Mouse (Mus musculus): Measurements from ENCODE around the gene Atp5c1.
A peak's percentile ranks its signal among the peaks of the same experiment; 100 is the strongest.

Gene Atp5c1

DNA sequence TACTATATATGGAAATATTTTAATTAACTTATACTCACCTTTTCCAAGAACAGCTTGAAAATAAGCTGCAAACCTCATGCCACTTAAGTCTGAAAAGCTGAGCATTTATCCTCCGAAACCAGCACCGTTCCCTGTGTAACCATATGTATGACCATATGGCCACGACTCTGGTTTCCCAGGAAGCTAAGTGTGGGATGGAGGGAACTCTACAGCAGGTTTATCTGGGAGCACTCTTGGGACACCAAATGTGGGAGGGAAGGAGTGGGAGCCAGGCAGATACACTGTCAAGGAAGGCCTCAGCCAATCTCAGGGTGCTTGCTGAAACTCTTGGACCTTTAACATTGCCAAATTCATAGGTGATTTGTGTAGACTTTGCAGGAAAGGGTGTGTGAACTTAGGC is 29.4 kb downstream of the Atp5c1 start:
- DNase-seq (ENCODE audit: low spot score): no peak

DNA sequence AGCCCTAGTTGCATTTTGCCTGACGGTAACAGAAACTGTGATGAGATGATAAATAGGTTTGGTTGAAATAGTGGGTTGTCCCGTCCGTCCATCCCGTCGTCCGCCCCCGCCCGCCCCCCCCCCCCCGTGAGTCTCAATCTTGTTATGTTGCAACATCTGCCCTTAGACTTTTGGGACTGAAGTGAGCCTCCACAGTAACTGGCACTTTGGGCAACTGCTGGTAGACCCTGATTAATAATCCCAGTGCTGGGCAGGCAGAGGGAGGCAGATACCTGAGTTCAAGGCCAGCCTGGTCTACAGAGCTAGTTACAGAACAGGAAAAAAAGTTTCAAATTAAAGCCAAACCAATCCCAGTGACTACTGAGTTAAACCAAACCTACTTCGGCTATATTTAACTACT is 30.9 kb downstream of the Atp5c1 start:
- DNase-seq (ENCODE audit: low spot score): no peak

DNA sequence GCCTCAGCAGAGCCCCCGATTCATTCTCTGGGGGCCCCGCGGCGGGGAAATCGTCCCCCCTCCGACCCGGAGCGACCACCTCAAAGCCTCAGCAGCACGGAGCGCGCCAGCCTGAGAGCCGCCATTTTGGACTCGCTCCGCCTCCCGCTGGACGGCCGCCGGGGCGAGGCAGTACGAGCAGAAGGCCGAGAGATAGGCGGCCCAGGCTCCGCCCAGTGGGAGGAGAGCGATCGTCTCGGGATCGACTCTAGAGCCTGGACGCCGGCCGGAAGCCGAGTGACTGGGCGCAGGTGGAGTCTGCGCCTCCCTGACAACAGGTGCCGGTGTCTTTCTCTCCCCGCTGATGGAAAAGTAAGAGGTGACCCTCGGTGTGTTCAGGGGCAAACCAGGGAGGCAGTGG is 31.8 kb downstream of the Atp5c1 start, which contains the start of gene Taf3:
Gene Taf3, minus strand, starts transcription at position 136 of the 400 bp plus-strand sequence.
- peak; percentile 95 for DNase-seq (ENCODE audit: low spot score)

DNA sequence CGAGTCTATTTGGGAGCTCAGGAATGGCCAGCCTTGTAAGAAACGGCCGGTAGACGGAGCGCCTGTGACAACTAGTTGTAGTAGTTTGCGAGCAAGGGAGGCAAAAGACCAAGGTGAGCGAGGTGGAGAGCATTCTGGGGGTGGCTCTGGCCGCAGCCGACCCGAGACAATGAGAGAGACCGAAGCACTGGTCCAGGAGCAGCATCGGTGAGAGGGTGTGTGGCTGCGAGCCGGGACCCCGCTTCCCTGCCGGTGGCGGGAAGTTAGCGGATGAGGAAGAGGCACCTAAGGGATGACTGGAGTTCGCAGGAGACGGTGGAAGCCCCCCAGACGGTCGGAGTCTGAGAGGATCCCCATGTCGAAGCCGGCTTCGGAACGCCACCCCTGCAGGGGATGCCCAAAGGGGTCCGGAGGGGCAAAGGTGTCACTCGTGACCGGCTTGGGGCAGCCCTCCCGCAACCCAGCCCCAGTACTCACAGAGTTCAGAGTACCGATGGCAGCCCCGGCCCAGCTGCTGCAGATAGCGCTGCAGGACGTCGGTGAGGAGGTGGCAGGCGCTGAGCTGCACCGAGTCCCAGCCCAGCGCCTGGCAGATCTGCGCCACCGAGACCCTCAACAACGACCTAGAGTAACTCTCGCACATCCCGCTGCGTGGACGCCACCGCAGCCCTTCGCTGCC is 32.4 kb downstream of the Atp5c1 start:
- DNase-seq (ENCODE audit: low spot score): no peak

DNA sequence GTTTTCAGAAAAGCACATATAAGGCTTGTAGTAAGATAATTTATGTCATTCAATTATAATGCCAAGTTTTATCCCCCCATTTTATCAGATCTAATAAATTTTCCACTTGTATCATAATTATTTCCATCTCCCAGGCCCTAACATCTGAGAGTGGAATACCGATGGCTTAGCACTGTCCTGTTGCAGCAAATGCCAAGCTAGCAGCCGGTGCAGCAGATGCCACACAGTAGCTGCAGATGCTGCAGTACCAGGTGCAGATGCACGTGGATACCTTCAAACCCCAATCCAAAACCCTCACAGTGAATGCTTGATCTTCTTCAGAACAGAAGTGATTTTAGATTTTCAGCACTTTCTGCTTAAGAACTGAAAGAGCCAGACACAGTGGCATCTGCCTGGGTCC is 45.3 kb downstream of the Atp5c1 start:
- no peak for DNase-seq (ENCODE audit: low spot score)

DNA sequence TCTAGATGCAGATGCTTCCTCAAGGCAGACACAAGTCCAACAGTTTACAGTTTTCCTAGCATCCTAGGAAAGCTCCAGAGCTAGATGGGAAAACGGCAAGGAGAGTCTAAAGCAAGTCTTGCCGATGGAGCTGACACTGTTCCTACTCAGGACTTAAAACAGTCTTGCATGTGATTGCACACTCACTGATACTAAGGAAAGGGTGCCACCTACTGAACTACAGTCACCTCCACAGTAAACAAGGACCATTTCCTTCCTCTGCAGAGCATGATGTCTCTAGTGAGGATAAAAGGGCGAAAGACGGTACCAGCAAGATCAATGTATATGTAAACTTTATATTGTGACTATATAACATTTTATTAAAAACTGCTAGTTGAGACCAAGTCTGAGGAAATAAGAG is 46.6 kb downstream of the Atp5c1 start:
- no peak for DNase-seq (ENCODE audit: low spot score)

DNA sequence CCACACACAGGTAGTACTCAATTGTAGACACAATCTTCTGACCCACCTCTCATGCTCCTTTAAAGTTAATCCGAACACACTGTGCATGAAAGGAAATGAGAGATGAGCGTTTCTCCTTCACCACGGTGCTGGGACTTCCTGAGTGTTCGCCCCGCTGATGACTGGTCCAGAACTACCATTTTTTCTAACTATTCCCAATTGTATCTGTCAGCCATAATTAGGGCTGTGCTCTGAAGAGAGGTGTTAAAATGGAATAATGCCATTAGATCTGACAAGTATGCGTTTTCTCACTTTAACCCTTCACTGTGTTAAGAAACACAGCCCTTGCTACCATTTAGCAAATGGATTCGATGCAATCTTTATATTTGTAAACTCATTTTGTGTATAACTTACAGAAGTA is 50.6 kb downstream of the Atp5c1 start:
- DNase-seq (ENCODE audit: low spot score): no peak

DNA sequence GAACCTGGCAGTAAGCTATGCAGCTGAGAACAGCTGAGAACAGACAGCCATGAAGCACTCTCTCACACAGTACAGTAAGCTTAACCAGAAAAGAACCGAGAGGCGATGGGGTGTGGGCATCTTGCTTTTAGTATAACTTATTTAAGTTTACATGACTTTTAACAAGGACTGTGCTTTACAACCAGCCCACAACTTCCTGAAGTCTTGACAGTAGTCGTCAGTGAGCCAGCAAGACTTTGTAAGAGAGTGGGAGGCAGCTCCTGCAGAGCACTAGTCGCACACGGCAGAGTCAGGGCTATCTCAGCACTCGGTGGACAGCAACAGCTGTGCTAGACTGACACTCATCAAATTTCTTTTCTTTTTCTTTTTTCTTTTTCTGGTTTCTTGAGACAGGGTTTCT is 56.0 kb downstream of the Atp5c1 start:
- DNase-seq (ENCODE audit: low spot score): no peak

DNA sequence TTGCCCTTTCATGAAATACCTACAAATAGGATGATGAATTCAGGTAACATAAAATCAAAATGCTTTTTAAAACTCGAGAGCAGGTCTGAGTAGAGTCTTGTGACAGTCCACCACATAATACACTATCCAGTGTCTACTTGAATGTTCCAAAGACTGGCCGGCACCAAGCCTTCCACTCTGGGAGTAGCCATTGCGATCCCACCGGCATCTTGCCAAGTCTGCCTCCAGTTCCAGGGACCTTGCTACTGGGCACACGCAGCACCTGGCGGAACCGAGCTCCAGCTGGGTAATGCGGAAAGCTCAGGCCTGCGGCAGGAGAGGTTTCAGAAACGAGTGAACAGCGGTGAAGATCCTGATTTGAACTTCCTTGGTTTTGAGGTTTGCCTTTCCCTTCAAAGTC is 59.0 kb downstream of the Atp5c1 start:
- no peak for DNase-seq (ENCODE audit: low spot score)

DNA sequence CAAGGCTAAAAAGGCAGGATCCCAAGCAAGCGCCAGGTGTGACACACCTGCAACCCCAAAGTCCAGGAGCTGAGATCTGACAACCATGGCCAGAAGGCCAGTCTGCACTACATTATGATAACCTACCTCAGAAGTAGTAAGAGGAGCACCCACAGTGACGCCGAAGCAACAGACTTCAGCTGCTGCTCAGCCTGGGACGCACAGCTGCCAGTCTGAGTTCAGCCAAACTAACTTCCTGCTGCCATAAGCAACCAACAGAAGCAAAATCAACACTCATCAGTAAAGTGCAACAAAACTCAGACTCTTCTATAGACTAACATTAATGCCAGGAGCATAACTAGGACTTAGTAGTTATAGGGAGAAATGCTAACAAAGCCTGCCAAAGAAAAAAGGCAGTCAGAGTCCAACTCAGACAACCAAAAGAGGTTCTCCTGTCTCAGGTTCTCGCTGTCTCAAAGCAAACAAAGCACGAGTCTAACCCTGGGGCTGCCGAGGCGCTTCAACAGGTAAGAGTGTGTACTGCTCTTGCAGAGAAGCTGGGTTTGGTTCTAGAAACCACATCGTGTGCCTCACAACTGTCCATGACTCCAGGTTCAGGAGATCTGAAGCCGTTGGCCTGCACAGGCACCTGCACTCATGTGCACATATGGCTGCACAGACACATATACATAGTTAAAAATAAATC is 65.2 kb downstream of the Atp5c1 start:
- no peak for DNase-seq (ENCODE audit: low spot score)

DNA sequence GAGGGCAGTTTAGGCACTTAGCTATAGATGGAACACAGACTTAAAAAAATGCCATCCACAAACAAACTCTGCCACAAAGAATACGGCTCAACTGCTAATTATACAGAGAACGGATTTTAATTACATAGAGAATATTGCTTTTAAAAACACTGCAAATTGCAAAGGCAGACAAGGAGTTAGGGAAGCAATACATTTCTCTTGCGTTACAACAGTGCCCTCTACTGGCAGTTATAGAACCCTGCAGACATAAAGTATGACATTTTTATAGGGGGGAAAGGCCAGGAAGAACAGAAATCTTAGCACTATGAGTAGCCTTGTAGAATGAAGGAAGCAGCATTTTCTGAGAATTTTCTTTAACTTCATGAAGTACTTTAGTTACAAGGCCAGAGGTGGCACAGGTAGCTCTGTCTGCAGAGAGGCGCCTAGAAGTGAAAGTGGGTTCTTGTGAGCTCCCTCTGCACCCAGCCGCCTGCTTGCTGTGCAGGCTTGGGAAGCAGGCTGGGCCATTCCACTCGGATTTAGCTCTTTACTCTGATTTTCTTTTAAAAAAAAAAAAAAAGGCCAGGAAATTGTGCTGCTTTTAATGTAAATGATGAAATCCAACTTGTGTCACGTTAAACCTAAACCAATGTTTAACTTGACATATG is 69.9 kb downstream of the Atp5c1 start:
- no peak for DNase-seq (ENCODE audit: low spot score)

DNA sequence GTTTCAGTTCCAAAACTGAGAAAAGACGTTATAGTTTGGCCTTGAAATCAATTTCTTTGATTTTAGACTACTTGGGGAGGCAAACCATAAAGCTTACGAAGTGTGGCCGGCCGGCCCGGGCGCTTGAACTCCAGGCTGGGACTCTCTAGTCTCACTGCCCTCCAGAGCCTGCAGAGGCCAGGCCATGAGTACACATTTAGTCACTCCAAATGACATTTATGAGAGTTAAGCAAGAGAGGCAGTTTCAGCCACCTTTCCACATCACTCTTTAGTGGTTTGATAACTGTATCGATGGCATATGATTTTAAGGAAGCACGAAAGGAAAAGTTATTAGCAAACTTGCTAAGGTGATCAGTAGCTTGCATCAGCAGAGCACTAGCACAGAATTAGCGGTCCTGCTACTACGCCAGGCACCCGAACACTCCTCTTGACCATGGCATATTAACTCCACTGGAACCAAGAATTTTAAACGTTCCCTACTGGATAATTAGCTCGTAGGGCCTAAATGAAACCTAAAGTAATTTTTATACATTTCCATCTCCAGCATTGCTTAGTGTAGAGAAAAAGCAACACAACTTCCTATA is 70.5 kb downstream of the Atp5c1 start:
- no peak for DNase-seq (ENCODE audit: low spot score)

DNA sequence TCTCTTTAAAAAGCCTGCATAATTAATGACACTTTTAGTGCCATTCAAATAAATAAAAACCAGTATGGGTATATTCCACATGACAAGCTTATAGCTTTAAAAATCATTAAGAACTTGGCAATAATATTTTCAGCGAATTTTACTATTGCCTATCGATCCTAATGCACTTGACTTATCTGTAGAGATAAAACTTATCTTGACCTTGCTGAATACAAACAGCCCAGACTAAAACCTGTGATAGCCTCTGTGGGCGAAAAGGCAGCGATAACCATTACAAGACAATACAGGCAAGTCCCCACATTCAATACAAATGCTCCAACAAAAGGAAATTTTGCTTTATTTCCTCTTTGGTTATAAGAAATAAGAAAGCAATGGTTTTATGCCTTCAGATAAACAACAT is 71.7 kb downstream of the Atp5c1 start:
- DNase-seq (ENCODE audit: low spot score): no peak
